Mouse (Mus musculus) heart, postnatal 0 days (tissue): Measurements from ENCODE around the gene Pdia2. TPM values are rescaled to one million over a fixed set of nuclear protein-coding genes. Genes with fewer than 3 reads are reported as not detected.

Experiments
- ATAC-seq: fragments of 200-750 bp; cut with Nextera tagmentation; 2 replicates; pipeline ENCODE4 v1.8.0; 2017; ENCODE audit warnings: low read depth, moderate number of reproducible peaks, moderate library complexity; ENCODE audit not compliant: insufficient read depth
- DNase-seq: peaks from one replicate; pipeline ENCODE4 v3.0.0-alpha.2; 2016; ENCODE audit warnings: low spot score
- H3K27ac ChIP-seq: fragments of 300-500 bp; sonication (generic); 2 replicates; pipeline ENCODE4 v1.5.1; 2014; ENCODE audit warnings: low read depth, mild to moderate bottlenecking
- H3K27me3 ChIP-seq: fragments of 300-500 bp; sonication (generic); 2 replicates; pipeline ENCODE4 v1.6.1; 2014; ENCODE audit warnings: low read length, mixed read lengths; ENCODE audit not compliant: control insufficient read depth, insufficient read depth
- H3K36me3 ChIP-seq: fragments of 300-500 bp; sonication (generic); replicated peaks from 2 replicates; pipeline ENCODE4 v1.6.1; 2014; ENCODE audit warnings: low read length, mixed read lengths; ENCODE audit not compliant: control insufficient read depth, insufficient read depth
- H3K4me1 ChIP-seq: fragments of 300-500 bp; sonication (generic); 2 replicates; pipeline ENCODE4 v1.6.1; 2014; ENCODE audit warnings: antibody characterized with exemption; ENCODE audit not compliant: control insufficient read depth, insufficient read depth
- H3K4me2 ChIP-seq: fragments of 300-500 bp; sonication (generic); 2 replicates; pipeline ENCODE4 v1.6.1; 2014; ENCODE audit warnings: low read depth, mild to moderate bottlenecking, low read length, moderate library complexity
- H3K4me3 ChIP-seq: fragments of 300-500 bp; sonication (generic); 2 replicates; pipeline ENCODE4 v1.5.1; 2014; ENCODE audit warnings: low read depth, low read length
- H3K9ac ChIP-seq: fragments of 300-500 bp; sonication (generic); replicated peaks from 2 replicates; pipeline ENCODE4 v1.6.1; 2014; ENCODE audit warnings: low read depth, low read length, mixed read lengths
- H3K9me3 ChIP-seq: fragments of 300-500 bp; sonication (generic); replicated peaks from 2 replicates; pipeline ENCODE4 v1.6.1; 2016; ENCODE audit warnings: low read length; ENCODE audit not compliant: control insufficient read depth
- CTCF ChIP-seq: IDR thresholded peaks from 2 replicates; pipeline ENCODE4 v1.5.1; 2016; ENCODE audit warnings: antibody characterized with exemption, control low read depth, low read depth
- EP300 ChIP-seq: IDR thresholded peaks from 2 replicates; pipeline ENCODE4 v1.6.1; 2016; ENCODE audit warnings: antibody characterized with exemption, low read depth
- WGBS: fragments of 180-500 bp; shearing (Covaris S2); extraction: QIAGEN DNeasy Blood & Tissue Kit; methylation state at CpG from one replicate; pipeline ENCODE4 v1.1.7; 2014; 5-methylcytosine and 5-hydroxymethylcytosine counted together
- polyA plus RNA-seq: library from polyadenylated mRNA; unstranded; fragments of >200 nt; fragmentation: Nextera tagmentation; extraction: Ambion mirVana; gene quantifications from 2 replicates; pipeline ENCODE4 v1.2.1, GENCODE M21; 2015
- total RNA-seq: library from RNA; depleted of rRNA; stranded (reverse); fragments of >200 nt; gene quantifications from 2 replicates; pipeline ENCODE4 v1.2.3, GENCODE M21; 2014; ENCODE audit warnings: low replicate concordance

Gene Pdia2
- total and polyA plus RNA-seq, 2 experiments from 2014 or later = not detected

DNA sequence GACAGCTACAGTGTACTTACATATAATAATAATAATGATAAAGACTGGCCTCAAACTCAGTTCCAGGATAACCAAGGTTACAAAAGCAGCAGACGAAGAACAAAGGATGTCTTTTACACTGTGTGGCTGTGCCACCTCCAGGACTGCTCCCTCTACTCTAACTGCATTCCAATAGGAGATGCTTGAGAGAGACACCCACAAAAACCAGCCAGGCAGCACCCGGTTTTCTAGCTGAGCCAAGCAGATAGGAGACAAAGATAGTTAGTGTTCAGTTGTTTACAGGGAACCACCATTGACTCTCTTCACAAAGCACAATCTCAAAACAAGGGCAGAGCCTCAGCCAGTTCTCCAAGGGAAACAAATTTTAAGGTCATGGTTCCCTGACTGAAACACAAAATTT is 40.7 kb upstream of the Pdia2 start:
- Histone ChIP-seq H3K27ac (no peak overlapping the region), H3K4me1 (peaks cover 13% of the 10 kb centered on the region), H3K36me3 (no peaks in the 10 kb centered on the region), H3K4me3 (no peak overlapping the region), H3K27me3 (no peaks in the 10 kb centered on the region), H3K4me2 (no peak overlapping the region), H3K9me3 (no peaks in the 10 kb centered on the region), H3K9ac (no peak overlapping the region)
- 58% methylated on average over 2 of the region's 2 CpGs for WGBS
- no peak for ATAC-seq
- TF ChIP-seq EP300 = no peak
- TF ChIP-seq CTCF = no peak
- DNase-seq = no peak

- 85% methylated on average over 10 of the region's 10 CpGs for WGBS
- TF ChIP-seq EP300 = no peak
- no peak for TF ChIP-seq CTCF
- Histone ChIP-seq H3K9ac (no peak overlapping the region), H3K27ac (no peak overlapping the region), H3K4me2 (no peak overlapping the region), H3K36me3 (no peaks in the 10 kb centered on the region; the same call in 1 of the 2 replicates), H3K4me1 (peaks cover 6% of the 10 kb centered on the region), H3K27me3 (no peaks in the 10 kb centered on the region), H3K9me3 (no peaks in the 10 kb centered on the region), H3K4me3 (no peak overlapping the region)
- DNase-seq (no peak), ATAC-seq (no peak)
Observed at GRCm38 (mm10) chr17:26237667-26238066, 38.8 kb upstream of the Pdia2 start.

DNA sequence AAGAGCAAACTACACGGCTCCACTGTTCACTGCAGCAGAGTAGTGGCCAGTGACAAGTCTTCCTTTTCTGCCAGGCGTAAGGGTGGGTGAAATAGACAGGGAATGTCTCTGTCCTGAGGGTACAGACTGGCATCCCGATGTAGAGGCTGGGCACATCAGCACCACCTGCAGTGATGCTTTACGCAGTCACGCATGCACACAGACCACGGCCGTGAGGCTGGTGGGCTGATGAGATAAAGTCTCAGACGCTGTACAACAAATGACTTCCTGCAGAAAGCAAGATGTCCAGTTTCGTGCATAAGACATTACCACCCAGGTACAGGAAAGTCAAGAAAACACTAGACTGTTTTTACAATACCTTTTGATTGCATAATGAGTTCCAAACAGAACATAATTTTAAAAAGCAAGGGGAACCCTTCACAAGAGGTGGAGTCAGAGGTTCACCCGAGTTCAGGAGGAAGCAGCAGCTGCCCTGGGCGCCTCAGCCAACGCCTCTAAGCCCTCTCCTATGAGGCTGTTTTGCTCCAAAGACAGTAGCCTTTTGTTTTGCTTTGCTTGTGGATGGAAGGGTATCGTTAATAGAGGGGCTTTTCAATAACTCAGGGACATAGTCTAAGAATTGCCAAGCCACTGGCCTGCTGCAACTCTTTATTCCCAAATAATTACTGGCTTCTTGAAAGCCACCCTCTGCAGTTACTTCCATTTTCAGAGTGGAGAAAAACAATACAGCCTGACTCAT is 36.4 kb upstream of the Pdia2 start:
- Histone ChIP-seq H3K36me3 (no peaks in the 10 kb centered on the region; the same call in 1 of the 2 replicates), H3K4me3 (no peak overlapping the region), H3K27ac (peak overlapping the region; percentile 34; the same call in 1 of the 2 replicates), H3K9me3 (no peaks in the 10 kb centered on the region), H3K27me3 (no peaks in the 10 kb centered on the region), H3K9ac (no peak overlapping the region), H3K4me2 (no peak overlapping the region), H3K4me1 (no peaks in the 10 kb centered on the region)
- WGBS = 56% methylated on average over 13 of the region's 13 CpGs
- DNase-seq (no peak), ATAC-seq (no peak)
- TF ChIP-seq EP300 (no peak), CTCF (no peak)

- TF ChIP-seq CTCF = no peak
- no peak for TF ChIP-seq EP300
- no peak for ATAC-seq
- Histone ChIP-seq H3K4me2 (no peak overlapping the region), H3K4me3 (no peak overlapping the region), H3K27ac (no peak overlapping the region), H3K9ac (no peak overlapping the region), H3K4me1 (no peaks in the 10 kb centered on the region), H3K9me3 (no peaks in the 10 kb centered on the region), H3K36me3 (no peaks in the 10 kb centered on the region; the same call in 1 of the 2 replicates), H3K27me3 (no peaks in the 10 kb centered on the region)
- no peak for DNase-seq
- WGBS = 87% methylated on average over 8 of the region's 8 CpGs
Observed at GRCm38 (mm10) chr17:26234386-26234785, 35.5 kb upstream of the Pdia2 start.

DNA sequence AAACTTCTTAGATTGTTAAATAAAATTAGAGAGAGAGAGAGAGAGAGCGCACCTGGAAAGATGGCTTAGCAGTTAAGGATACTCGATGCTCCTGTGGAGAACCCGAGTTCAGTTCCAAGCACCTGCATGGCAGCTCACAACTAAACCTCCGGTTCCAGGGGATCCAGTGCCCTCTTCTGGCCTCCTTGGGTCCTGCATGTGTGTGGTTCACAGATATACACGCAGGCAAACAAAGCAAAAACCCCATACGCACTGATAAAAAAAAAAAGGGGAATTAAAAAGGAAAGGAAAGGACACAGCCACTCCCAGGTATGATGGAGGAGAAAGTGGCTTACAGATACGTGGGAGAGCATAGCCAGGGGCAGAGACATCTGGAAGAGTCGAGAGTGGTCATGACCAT is 34.0 kb upstream of the Pdia2 start:
- ATAC-seq = no peak
- Histone ChIP-seq H3K9me3 (no peaks in the 10 kb centered on the region), H3K4me2 (no peak overlapping the region), H3K9ac (no peak overlapping the region), H3K36me3 (no peaks in the 10 kb centered on the region; the same call in 1 of the 2 replicates), H3K4me3 (no peak overlapping the region), H3K4me1 (no peaks in the 10 kb centered on the region), H3K27ac (no peak overlapping the region), H3K27me3 (no peaks in the 10 kb centered on the region)
- no peak for DNase-seq
- 75% methylated on average over 8 of the region's 8 CpGs for WGBS
- TF ChIP-seq EP300 (no peak), CTCF (peak; percentile 21; the same call in 1 of the 2 replicates)

DNA sequence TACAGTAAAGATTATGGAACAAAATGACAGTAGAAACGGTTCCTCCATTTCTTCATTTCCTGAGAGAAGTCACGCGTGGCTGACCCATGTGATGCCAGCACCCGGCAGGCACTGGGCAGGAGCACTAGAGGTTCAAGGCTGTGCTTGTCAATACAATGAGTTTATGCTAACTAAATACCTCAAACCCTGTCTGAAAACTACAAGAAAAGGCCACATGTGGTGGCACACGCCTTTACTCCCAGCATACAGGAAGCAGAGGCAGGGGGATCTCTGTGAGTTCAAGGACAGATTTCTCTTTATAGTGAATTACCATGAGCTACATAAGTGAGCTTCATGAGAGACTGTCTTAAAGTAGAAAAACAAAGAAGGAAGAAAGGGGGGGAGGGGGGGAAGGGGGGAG is 32.3 kb upstream of the Pdia2 start:
- Histone ChIP-seq H3K9ac (no peak overlapping the region), H3K4me1 (no peaks in the 10 kb centered on the region), H3K4me2 (no peak overlapping the region), H3K36me3 (no peaks in the 10 kb centered on the region; the same call in 1 of the 2 replicates), H3K4me3 (no peak overlapping the region), H3K9me3 (no peaks in the 10 kb centered on the region), H3K27ac (no peak overlapping the region), H3K27me3 (no peaks in the 10 kb centered on the region)
- TF ChIP-seq CTCF (no peak), EP300 (no peak)
- no peak for ATAC-seq
- 84% methylated on average over 5 of the region's 5 CpGs for WGBS
- DNase-seq = no peak
